Mouse (Mus musculus) kidney, adult 18-20 months (tissue): ENCODE results near the gene Cyp4f39.
A peak's percentile ranks its signal among the peaks of the same experiment; 100 is the strongest.
"Not testable (repeated sequence)": the region's sequence is repeated elsewhere in the genome, so short reads cannot be mapped to it uniquely, and the experiment has no call there.

ENCODE experiments used
- DNase-seq: peaks from one replicate; pipeline ENCODE4 v3.0.0; 2021

Gene Cyp4f39

GRCm38 (mm10) chr17:32474954-32475560 is 22.5 kb downstream of the Cyp4f39 start:
- no peak for DNase-seq

GRCm38 (mm10) chr17:32477204-32477603 is 24.7 kb downstream of the Cyp4f39 start:
- DNase-seq: no peak

- no peak for DNase-seq
Observed at GRCm38 (mm10) chr17:32478727-32479126, 26.2 kb downstream of the Cyp4f39 start.

GRCm38 (mm10) chr17:32479554-32480506 is 27.3 kb downstream of the Cyp4f39 start:
- peak; percentile 5 for DNase-seq

GRCm38 (mm10) chr17:32481766-32482165 is 29.2 kb downstream of the Cyp4f39 start:
- no peak for DNase-seq

- DNase-seq: peak; percentile 97
Observed at GRCm38 (mm10) chr17:32483200-32483599, 30.7 kb downstream of the Cyp4f39 start.

- DNase-seq: peak; percentile 48
Observed at GRCm38 (mm10) chr17:32492349-32492980, 39.9 kb downstream of the Cyp4f39 start.

GRCm38 (mm10) chr17:32494601-32495000 is 42.1 kb downstream of the Cyp4f39 start:
- DNase-seq: peak; percentile 70

GRCm38 (mm10) chr17:32500511-32500910 is 48.0 kb downstream of the Cyp4f39 start:
- DNase-seq: not testable (repeated sequence)

- no peak for DNase-seq
Observed at GRCm38 (mm10) chr17:32501051-32501450, 48.5 kb downstream of the Cyp4f39 start.

- no peak for DNase-seq
Observed at GRCm38 (mm10) chr17:32503111-32503510, 50.6 kb downstream of the Cyp4f39 start.

- DNase-seq: peak; percentile 72
Observed at GRCm38 (mm10) chr17:32505851-32506728, 53.6 kb downstream of the Cyp4f39 start, which contains the start of gene Cyp4f17. Gene Cyp4f17 (plus strand): TSS chr17:32506050.

GRCm38 (mm10) chr17:32506729-32507245 is 54.3 kb downstream of the Cyp4f39 start:
- no peak for DNase-seq

- no peak for DNase-seq
Observed at GRCm38 (mm10) chr17:32516126-32516525, 63.6 kb downstream of the Cyp4f39 start.

GRCm38 (mm10) chr17:32521981-32522380 is 69.5 kb downstream of the Cyp4f39 start:
- no peak for DNase-seq

GRCm38 (mm10) chr17:32522386-32522785 is 69.9 kb downstream of the Cyp4f39 start:
- no peak for DNase-seq

- no peak for DNase-seq
Observed at GRCm38 (mm10) chr17:32522816-32523215, 70.3 kb downstream of the Cyp4f39 start.

GRCm38 (mm10) chr17:32523895-32524294 is 71.4 kb downstream of the Cyp4f39 start:
- no peak for DNase-seq

- DNase-seq: not testable (repeated sequence)
Observed at GRCm38 (mm10) chr17:32526341-32526740, 73.8 kb downstream of the Cyp4f39 start.

GRCm38 (mm10) chr17:32527748-32528147 is 75.2 kb downstream of the Cyp4f39 start:
- no peak for DNase-seq

GRCm38 (mm10) chr17:32528408-32529337 is 76.2 kb downstream of the Cyp4f39 start:
- DNase-seq: peak; percentile 89
